Mouse (Mus musculus): ENCODE measurements around the gene Rhox4b.
"Not testable (repeated sequence)": the region's sequence is repeated elsewhere in the genome, so short reads cannot be mapped to it uniquely, and the experiment has no call there.

Gene Rhox4b

DNA sequence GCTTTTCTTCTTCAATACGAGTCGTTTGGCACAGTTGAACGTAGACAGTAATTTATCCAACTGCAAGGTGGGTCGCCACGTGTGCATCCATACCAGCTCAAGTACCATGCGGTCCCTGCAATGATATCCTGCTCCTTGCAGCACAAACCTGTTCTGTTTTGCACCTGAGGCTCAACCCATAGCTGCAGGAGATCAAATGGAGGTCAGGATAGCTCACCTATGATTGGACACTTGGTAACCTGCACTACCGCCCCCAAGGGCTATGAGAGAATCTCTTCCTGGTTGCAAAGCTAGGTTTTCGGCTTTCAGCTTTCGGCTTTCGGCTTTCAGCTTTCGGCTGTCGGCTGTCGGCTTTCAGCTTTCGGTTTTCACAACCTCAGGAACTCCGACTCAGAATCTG, at the start of gene Rhox4b:
Gene Rhox4b, plus strand, starts transcription at position 301 of the 400 bp plus-strand sequence.
- DNase-seq (ENCODE audit: low spot score in 2 of 2) = not testable (repeated sequence)

DNA sequence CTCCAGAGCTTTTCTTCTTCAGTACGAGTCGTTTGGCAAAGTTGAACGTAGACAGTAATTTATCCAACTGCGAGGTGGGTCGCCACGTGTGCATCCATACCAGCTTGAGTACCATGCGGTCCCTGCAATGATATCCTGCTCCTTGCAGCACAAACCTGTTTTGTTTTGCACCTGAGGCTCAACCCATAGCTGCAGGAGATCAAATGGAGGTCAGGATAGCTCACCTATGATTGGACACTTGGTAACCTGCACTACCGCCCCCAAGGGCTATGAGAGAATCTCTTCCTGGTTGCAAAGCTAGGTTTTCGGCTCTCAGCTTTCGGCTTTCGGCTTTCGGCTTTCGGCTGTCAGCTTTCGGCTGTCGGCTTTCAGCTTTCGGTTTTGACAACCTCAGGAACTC, 41.7 kb upstream of the Rhox4b start, which contains the start of gene Rhox4a2:
Gene Rhox4a2, plus strand, starts transcription at position 301 of the 400 bp plus-strand sequence.
- not testable (repeated sequence) for DNase-seq (ENCODE audit: low spot score in 2 of 2)

DNA sequence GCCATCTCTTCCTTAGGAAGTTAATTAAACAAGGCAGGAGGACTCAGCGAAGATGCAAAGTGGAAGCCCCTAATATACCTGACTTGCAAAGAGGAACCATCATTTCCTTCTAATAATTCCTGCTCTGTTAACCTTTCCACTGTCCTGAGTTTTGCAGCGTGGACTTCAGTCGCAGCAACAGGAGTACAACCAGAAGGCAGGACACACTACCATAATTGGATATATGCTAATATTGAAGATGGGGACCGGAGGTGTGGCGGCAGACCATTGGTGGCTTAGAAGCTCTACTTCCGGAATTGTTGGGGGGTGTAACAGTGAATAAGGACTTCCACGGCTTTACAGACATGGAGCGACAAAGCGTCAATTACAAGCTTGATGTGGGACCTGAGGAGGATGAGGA, 20.5 kb upstream of the Rhox4b start, which contains the start of gene Rhox2b:
Gene Rhox2b, plus strand, starts transcription at position 301 of the 400 bp plus-strand sequence.
- not testable (repeated sequence) for DNase-seq (ENCODE audit: low spot score in 2 of 2)

DNA sequence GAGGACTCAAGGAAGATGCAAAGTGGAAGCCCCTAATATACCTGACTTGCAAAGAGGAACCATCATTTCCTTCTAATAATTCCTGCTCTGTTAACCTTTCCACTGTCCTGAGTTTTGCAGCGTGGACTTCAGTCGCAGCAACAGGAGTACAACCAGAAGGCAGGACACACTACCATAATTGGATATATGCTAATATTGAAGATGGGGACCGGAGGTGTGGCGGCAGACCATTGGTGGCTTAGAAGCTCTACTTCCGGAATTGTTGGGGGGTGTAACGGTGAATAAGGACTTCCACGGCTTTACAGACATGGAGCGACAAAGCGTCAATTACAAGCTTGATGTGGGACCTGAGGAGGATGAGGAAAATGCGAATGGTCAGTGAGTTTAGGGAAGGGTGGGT, 21.1 kb downstream of the Rhox4b start, which contains the start of gene Rhox2c:
Gene Rhox2c, plus strand, starts transcription at position 301 of the 400 bp plus-strand sequence.
- DNase-seq (ENCODE audit: low spot score in 2 of 2) = not testable (repeated sequence)

DNA sequence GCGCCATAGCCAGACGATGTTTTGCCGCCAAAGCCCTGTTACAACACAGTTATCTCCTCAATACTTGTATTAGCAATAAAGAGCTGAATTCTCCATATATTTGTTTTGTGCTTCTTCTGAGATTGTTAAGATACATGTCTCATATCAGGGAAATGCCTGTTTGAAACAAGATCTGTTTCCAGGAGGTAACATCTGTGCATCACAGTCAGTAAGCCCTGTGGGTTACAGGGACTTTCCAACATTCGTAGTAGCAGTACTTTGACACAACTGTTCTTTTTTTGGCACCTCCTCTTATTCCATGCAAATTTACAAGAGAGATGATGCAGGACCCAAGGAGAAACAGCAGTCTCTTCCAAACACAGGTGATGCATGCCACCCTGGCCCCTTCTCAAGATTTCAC, 26.0 kb downstream of the Rhox4b start, which contains the start of gene Rhox3c:
Gene Rhox3c, plus strand, starts transcription at position 301 of the 400 bp plus-strand sequence.
- DNase-seq (ENCODE audit: low spot score in 2 of 2) = not testable (repeated sequence)

DNA sequence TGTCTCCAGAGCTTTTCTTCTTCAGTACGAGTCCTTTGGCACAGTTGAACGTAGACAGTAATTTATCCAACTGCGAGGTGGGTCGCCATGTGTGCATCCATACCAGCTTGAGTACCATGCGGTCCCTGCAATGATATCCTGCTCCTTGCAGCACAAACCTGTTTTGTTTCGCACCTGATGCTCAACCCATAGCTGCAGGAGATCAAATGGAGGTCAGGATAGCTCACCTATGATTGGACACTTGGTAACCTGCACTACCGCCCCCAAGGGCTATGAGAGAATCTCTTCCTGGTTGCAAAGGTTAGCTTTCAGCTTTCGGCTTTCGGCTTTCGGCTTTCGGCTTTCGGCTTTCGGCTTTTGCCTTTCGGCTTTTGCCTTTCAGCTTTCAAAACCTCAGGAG, 47.7 kb downstream of the Rhox4b start, which contains the start of gene Rhox4c:
Gene Rhox4c, plus strand, starts transcription at position 301 of the 400 bp plus-strand sequence.
- DNase-seq (ENCODE audit: low spot score in 2 of 2) = not testable (repeated sequence)
